Mouse (Mus musculus) bone marrow macrophage, adult 2 months (primary cell): ENCODE measurements around the gene Tom1.

Source experiments
- CTCF ChIP-seq: IDR thresholded peaks from 2 replicates; pipeline ENCODE4 v1.5.1; 2012; ENCODE audit warnings: low read depth, mild to moderate bottlenecking, low read length, moderate library complexity
- POLR2A ChIP-seq: IDR thresholded peaks from 2 replicates; pipeline ENCODE4 v1.6.1; 2012; ENCODE audit warnings: mild to moderate bottlenecking, low read depth, low read length, borderline replicate concordance

GRCm38 (mm10) chr8:75013557-75013956, 19.9 kb upstream of the Tom1 start:
- TF ChIP-seq POLR2A (no peak), CTCF (no peak)
